Mouse (Mus musculus): ENCODE measurements around the gene Cep19. TPM values are rescaled to one million over a fixed set of nuclear protein-coding genes. Genes with fewer than 3 reads are reported as not detected.
A peak's percentile ranks its signal among the peaks of the same experiment; 100 is the strongest.
"Not testable (repeated sequence)": the region's sequence is repeated elsewhere in the genome, so short reads cannot be mapped to it uniquely, and the experiment has no call there.

Gene Cep19
- 13.5 and 15.7 TPM in 2 replicates for total RNA-seq (2021)
- long read RNA-seq, transcript Cep19-202 (4 exons, 1,718 nt): major isoform, 27 of 30 reads
- long read RNA-seq, partial matches to known transcripts: 0 of 30 reads
- long read RNA-seq, other reads (novel, unspliced or antisense): 3 of 30 reads

DNA sequence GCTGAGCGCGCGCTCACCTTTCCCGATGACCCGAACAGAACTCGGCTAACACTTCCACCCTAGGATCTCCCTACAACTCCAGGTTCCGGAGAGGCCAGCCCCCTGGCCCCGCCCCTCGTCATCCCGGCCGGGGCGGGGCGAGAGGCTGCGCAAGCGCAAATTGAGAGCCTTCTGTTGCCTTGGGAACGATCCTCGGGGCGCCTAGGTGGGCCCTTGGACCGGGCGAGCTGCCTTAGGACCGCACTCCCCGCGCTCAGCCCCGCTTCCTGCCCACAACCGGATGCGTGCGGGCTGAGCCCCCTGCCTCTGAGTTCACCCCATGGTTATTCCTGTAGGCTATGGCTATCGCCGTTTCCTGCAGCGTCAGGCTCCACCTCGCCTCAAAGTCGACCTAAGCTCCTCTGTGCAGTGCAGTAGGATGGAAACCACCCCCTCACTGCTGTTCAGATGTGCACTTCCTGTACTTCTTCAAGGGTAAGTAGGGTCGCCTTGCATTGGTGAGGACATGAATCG lies at the start of gene Cep19, which contains the start of gene Pigx:
TSS of gene Cep19 (plus strand) at position 163 of the 513 bp plus-strand sequence.
TSS of gene Pigx (minus strand) at position 103 of the 513 bp plus-strand sequence.
- peak; percentile 93 for DNase-seq

DNA sequence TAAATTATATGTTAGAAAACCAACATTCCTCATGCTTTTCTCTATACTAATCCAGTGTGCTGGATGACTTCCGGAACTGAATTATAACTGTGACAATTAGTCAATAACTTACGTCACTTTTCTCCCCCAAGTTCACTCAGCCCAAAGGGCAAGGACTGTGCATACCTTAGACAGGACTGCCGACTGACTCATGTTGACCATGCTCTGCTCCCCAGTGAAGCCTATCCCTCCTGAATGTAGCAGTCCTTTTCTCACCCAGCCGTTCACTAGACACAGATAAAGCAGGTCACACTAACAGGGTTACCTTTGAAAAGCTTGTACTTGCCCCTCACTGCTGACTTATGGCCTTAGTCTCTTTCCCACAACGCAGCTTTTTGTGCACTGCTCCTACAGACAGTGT lies 40.8 kb upstream of the Cep19 start:
- DNase-seq: no peak

DNA sequence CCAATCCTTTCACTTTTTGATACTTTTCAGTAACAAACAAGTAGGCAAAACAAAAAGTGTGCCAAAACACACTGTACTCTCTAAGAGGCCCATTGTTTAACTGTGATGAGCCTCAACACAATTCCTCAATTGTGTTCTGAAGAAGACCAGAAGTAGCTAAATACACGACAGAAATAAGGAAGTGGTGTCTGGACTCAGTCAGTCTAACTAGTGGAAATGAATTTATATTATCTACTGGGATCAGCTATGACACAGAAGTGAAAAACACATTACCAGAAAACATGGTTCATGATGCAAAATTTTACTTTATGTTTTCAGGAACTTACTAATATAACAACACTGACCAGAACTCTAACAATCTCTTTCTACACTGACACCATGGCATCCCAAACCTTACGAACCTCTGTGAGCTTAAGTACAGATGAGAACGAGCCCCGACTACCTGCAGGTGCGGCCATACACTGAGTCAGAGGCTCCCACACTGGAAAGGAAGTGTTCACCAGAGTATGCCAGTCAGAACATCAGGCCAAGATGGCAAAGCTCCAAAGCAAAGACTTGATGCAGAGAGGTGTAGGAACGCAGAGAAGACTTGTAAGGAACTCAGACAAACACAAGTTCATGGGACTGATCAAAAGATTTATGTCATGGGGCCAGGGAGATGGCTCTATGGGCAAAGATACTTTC lies 39.6 kb upstream of the Cep19 start:
- DNase-seq: no peak

DNA sequence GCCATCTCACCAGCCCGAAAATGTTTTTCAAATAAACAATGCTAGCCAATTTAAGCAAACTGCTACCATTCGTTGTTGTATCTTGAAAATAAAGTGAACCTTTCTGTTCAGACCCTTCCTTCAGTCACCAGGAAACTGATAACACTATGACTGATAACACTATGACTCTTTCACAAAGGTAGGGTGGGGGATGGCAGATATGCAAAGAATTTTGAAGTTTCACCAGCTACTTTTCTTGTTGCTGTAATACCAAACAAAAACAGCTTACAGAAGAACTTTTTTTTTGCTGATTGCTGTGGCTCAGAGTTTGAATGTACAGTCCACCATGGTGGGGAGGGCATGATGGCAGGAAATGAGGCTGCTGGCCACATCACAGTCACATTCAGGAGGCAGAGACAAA lies 37.4 kb upstream of the Cep19 start:
- no peak for DNase-seq

DNA sequence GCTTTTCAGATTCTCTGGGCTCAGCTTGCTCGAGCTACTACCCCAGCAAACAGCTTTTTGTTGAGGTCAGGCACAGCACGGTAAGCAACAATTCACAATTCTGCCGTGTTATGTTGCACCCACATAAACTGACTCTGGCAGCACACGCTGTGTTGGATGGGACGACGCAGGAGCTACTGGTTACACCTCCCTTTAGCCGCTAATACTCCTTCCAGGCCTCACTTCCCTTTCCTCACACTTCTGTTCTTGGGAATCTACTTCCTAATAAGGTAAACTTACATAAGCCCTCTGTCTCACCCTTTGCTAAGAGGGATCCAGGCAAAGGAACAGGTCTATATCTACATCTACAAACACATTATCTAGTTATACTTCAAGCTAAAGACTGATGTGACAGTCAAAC lies 35.7 kb upstream of the Cep19 start:
- no peak for DNase-seq

DNA sequence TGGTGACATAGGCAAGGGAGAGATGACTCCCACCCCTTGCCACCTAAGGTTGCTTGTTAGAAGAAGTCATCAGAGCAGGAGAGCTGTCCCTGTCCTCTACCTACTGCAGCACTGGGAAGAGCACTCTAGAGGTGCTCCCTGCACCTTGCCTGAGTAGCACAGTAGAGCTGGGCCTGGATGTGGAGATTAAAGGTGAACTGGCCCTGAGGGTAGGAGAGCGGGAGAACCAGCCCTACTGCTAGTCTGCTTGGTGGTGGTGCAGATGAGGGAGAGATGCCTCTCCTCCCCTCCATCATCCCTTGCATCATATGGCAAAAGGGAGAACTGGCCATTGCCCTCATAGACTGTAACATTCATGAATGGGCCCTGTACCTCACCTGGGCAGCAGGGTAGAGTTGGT lies 32.7 kb upstream of the Cep19 start:
- no peak for DNase-seq

DNA sequence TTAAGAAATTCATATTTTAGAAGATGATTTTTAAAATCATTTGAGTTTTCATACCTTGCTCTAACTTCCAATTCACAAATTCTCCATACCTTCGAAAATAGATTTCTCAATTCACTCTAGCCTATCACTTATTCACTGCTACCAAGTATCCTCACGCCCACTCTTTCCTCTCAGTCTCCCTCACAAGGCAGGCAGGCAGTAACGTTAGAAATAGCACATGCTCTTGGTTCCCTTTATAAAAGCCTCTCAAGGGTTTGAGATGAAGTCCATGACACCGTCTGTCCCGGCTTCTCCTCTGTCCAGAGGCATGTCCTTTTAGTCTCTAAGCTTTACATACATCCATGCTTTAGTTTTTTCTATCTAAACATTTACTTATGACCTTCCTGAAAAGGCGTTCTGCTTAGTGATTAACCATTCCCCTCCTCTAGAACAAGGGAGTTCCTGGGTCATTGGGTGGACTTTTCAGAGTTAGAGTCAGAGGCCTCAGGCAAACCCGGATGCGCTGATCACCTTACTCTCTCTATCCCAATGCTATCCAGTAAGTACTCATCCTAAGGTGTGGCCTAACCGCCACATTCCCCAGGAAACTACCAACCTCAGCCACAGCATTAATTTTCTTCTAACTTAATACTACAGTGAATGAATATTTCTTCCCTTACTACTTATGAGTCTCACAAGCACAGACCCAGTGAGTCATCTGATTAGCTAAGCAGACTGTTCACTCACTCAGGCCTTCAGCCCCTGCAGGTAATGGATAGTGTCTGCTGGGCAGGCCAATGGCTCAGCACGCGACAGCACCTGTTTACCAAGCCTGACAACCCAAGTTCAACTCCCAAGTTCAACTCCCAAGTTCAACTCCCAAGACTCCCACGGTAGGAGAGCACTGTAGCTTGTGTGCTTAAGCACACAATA lies 31.0 kb upstream of the Cep19 start:
- DNase-seq: no peak

DNA sequence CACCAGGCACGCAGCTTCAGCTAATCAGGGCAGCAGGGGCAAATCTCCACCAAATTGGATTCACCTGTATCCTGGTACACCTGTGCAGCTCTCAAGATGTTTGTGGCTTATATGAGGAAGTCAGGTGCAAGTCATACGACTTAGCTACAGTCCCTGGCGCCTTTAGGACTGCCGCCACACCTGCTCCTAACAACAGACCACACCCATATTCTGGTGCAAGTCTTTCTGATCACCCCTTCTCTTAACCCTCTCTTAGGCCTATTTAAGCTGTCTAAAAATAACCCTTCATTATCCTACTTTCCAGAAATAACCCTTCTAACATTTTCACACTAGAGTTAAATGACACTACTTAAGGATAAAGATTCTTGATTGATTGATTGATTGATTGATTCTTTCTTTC lies 29.5 kb upstream of the Cep19 start:
- not testable (repeated sequence) for DNase-seq

DNA sequence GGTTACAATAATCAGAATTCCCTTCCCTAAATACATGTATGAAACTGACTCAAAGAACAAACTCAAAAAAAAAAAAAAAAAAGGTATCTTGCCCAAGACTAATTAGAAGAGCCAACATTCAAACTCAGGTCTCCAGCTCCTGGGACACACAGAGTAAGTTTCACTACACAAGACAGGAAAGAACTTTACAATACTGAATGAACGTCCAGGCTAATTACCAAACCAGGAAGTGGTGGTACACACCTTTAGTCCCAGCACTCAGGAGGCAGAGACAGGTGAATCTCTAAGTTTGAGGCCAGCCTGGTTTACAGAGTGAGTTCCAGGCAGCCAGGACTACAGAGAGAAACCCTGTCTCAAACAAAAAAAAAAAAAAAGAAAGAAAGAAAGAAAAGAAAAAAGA lies 23.8 kb upstream of the Cep19 start:
- no peak for DNase-seq

DNA sequence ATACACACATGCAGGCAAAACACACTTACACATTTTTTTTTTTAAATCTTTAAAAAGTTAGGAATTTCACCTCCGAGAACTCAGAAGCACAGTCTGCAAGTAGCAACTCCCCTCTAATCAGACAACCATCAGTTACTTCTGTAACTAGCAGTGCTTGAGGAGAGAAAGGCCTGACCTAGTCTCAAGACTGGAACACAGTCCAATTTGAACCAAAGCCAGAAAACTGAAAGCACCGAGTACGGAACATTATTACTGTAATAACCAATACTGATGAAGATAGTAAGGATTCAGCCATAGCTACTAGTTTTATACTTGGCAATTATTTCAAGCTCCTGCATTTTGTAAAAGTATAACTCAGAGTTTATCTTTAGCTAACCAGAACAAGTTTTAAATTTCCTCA lies 23.2 kb upstream of the Cep19 start:
- DNase-seq: no peak

DNA sequence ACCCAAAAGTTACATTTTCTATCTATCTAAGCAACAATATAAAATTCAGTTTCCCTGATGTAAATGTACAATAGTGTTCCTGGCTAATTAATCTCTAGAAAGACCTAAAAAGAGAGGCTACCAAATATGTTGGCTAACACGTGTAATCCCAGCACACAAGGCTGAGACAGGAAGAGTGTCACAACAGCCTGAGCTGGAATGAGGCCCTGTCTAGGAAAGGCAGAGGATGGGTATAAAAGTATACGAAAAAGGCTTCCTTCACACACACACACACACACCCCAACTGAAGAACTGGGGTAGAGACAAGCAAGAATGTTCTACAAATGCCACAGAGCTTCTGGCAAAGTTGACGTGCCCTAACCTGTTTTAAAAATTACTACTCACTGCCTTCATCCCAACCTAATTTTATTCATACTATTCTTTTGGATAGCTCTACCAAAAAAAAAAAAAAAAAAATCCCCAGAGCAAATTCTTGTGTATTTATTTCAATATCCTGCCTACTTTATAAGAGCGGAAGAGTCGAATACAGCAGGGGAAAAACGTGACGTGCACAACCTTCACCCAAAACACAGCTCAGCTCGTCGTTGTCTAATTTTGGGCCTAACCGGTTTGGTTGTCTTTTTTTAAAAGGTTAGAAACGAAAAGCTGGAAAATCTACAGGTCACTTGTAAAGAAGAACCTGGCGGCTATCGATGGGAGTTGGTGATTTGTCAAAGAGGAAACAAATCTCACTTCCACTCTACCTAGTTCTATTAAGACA lies 21.8 kb upstream of the Cep19 start:
- DNase-seq: no peak

DNA sequence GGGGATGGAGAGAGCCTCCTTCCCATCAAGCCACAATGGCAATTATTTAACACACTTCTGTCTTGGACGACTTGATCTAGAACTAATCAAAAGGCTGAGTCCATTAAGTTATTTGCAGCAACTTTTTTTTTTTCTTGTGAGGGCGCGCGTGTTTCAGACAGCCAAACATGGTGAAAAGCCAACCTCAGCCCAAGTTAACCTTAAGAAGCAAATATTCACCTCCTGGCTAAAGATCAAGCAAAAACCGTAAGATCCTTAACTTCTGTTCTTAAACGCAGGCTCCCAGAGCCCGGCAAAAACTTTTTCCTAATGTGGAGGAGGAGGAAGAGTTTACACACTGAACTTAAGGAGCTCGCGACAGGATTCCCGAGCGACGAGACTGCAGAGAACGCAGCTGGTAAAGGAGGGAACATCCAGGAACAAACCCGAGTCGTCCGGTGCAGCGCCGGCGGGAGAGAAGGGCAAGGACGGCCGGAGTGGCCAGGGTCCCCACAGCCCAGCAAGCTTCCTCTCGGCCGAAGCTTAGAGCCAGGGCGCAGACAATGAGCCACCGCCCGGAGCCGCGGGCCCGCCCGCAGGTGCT lies 21.1 kb upstream of the Cep19 start:
- DNase-seq: no peak

DNA sequence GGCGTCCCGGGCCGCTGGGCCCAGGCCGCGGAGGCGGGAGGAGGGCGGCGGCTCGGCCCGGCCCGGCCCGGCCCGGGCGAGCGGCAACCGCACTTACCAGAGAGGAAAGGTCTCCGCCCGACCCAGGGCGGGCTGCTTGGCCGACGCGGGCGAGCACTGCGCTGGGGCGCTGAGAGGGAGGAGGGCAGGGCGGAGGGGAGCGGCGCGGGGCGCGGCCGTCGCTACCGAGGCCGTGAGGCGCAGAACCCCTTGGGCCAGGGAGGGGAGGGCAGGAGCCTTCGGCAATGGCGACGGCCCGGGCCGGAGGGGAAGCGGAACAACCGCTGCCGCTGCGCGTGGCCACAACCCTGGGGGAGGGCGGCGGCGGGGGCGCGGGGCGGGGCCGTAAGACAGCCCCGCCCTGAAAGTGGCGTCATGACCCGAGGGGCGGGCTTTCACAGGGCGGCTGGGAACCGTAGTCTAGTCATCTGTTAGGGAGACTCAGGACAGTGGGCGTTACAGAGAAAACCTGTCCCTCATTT lies 20.5 kb upstream of the Cep19 start, which contains the start of gene Pak2:
TSS of gene Pak2 (minus strand) at position 352 of the 521 bp plus-strand sequence.
- DNase-seq: peak; percentile 92

DNA sequence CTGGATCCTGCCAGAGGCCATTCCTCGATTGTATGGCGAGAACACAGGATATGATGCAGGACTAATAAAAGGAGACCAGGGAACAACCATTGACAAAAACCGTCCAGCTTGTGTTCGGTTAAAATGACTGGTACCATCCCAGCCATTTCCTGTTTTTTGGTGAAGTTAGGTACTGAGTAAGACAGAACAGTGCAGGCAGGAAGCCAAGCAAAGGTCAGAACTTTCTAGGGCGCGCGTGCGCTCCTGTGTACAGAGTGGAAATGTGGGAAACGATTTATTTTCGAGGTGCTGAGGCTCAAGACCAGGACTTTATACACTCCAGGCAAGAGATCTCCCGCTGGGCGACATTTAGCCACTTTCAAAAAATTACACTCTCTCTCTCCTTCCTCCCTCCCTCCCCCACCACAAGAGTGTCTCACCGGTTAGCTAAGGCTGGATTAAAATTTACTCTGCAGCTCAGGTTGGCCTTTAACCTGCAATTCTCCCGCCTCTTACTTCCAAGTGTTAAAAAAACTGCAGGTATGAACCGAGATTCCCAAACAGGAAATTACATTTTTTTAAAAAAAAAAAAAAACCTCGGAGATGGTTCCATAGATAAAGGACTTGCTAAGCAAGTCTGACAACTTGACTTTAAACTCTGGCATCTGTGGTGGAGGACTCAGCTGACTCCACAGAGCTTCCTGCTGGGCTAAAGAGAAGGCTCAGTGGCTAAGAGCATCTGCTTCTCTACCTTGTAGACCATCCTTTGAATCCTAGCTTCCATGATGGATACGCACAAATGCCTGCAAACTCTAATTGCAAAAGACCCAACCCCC lies 11.8 kb upstream of the Cep19 start:
- no peak for DNase-seq

DNA sequence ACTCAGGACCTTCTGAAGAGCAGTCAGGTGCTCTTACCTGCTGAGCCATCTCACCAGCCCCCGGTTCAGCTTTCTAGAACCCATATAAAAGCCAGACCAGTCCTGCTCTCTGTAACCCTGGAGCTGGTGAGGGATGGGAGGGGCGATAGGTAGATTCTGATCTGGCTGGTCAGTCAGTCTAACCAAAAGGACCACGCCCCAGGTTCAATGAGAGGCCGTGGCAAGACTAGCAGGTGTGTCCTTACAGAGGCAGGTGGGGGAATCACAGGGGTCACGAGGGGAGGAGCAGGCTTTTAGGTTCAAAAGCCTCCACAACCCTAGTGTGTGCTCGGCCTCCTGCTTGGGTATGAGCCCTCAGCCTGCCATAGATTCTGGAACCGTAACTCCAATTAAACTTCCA lies 8.1 kb upstream of the Cep19 start:
- DNase-seq: no peak

DNA sequence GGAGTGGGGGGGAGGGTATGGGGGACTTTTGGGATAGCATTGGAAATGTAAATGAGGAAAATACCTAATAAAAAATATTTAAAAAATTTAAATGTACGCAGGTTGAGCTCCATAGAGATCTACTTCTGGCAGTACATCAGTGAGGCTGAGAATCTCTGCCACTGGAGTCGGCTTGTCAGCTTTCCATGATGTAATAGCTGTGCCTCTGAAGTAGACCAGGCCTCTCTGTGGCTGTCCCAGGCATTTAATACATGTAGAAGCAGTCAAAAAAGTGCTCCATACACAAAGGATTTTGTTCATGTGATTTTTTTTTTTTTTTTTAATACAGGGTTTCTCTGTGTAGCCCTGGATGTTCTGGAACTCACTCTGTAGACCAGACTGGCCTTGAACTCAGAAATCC lies 1.8 kb upstream of the Cep19 start:
- DNase-seq: not testable (repeated sequence)

DNA sequence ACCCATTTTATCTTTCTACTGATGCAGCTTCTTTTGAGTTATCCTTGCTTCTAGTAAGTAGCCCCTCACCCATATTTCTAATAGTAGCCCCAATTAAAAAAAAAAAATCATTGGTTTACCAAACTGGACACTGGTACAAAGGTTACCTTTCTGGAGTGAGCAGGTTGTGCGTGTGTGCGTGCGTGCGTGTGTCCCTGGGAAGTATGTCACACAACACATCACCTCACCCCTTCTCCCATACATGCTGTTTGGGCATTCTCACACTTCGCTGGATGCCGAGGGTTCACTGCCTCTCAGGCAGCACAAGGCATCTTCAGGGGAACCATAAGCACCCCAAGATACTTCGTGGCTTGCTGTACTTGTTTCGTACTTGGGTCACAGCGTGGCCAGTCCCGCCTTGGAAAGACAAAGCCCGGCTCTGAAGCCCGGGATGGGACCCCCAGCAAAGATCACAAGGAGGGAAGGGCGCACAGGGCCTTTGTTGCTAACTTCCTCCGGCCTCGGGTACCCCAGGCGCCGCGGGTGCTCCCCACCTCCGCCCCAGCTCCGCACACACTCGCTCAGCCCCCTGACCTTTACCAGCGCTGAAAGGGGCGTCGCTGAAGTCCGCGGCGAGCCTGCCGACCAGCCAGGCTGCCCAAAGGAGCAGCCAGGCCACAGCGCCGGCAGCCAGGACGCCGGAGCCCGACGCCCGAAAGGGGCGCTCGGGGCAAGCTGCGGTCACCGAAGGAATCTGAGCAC lies 533 bp upstream of the Cep19 start:
- no peak for DNase-seq

DNA sequence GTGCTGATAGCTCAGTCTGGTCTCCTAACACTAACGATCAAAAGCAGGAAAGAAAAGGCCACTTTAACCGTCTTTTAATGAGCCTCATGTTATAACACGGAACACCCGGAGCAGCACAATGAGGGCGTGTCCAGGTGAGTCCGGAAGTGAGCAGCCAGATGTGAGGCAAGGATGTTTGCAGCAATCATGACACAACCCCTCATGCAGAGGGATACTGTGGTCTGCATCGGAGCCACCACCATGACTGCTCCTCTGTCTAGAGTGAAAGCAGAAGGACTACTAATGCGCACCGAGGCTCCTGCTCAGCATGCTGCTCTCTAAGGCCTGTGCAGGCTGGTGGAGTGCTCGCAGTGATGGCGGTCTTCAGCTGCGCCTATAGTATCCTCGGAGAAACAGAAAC lies 2.7 kb downstream of the Cep19 start:
- DNase-seq: no peak

DNA sequence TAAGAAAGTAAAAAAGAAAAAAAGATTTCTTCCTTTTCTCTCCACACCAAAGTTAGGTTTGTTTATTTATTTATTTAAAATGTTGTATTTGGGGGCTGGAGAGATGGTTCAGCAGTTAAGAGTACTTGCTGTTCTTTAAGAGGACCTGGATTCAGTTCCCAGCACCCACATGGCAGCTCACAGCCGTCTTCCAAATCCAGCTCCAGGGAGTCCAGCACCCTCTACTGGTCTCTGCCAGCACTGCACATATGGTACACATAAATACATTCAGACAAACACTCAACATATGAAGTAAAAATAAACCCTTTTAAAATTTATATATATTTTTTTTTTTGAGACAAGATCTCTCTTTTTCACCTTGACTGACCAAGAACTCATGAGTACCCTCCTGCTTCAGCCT lies 6.1 kb downstream of the Cep19 start:
- DNase-seq: no peak
